Mouse (Mus musculus) spleen, adult 2 months (tissue): ENCODE results near the gene 1700025B11Rik. TPM values are rescaled to one million over a fixed set of nuclear protein-coding genes. Genes with fewer than 3 reads are reported as not detected.
"Not testable (repeated sequence)": the region's sequence is repeated elsewhere in the genome, so short reads cannot be mapped to it uniquely, and the experiment has no call there.

Experiments used
- DNase-seq, 2 experiments: peaks; one replicate each; pipeline versions ENCODE4 v3.0.0 to v3.0.0-alpha.2; 2012 to 2021; ENCODE audit warnings: low spot score in 2 of 2, low read depth in 1 of 2
- H3K27ac ChIP-seq: fragments of 200-500 bp; 2 replicates; pipeline ENCODE4 v1.5.1; 2012; ENCODE audit warnings: low read length, inconsistent platforms; ENCODE audit not compliant: insufficient read depth
- H3K27me3 ChIP-seq: fragments of 200-500 bp; 2 replicates; pipeline ENCODE4 v1.6.1; 2012; ENCODE audit warnings: mild to moderate bottlenecking, moderate library complexity, low read length, inconsistent platforms; ENCODE audit not compliant: control insufficient read depth, insufficient read depth
- H3K36me3 ChIP-seq: fragments of 200-500 bp; 2 replicates; pipeline ENCODE4 v1.6.1; 2012; ENCODE audit warnings: mild to moderate bottlenecking, low read length, inconsistent platforms; ENCODE audit not compliant: control insufficient read depth, insufficient read depth
- H3K4me1 ChIP-seq: fragments of 200-500 bp; 2 replicates; pipeline ENCODE4 v1.6.1; 2011; ENCODE audit warnings: inconsistent platforms; ENCODE audit not compliant: control insufficient read depth, insufficient read depth, insufficient read length
- H3K4me3 ChIP-seq: fragments of 200-500 bp; 2 replicates; pipeline ENCODE4 v1.5.1; 2011; ENCODE audit warnings: mild to moderate bottlenecking, inconsistent platforms; ENCODE audit not compliant: insufficient read depth, insufficient read length; ENCODE audit errors: extremely low read depth
- CTCF ChIP-seq: fragments of 200-500 bp; IDR thresholded peaks from 2 replicates; pipeline ENCODE4 v1.5.1; 2011; ENCODE audit warnings: mild to moderate bottlenecking, inconsistent platforms; ENCODE audit not compliant: insufficient read depth, insufficient read length, insufficient replicate concordance; ENCODE audit errors: extremely low read depth
- POLR2A ChIP-seq: fragments of 200-500 bp; IDR thresholded peaks from 2 replicates; pipeline ENCODE4 v1.6.1; 2011; ENCODE audit warnings: low read depth, low read length, inconsistent platforms
- WGBS: fragments of 180-500 bp; shearing (Covaris S2); methylation state at CpG from one replicate; pipeline ENCODE4 v1.1.7; 2018; 5-methylcytosine and 5-hydroxymethylcytosine counted together
- polyA plus RNA-seq: library from polyadenylated mRNA; depleted of rRNA; stranded (reverse); fragments of >200 nt; gene quantifications from 2 replicates; pipeline ENCODE4 v1.2.3, GENCODE M21; 2012

1700025B11Rik gene
- polyA plus RNA-seq, 1 experiment: not detected

GRCm38 (mm10) chr15:77588981-77589380 lies 27.3 kb upstream of the 1700025B11Rik start:
- Histone ChIP-seq H3K27me3 (no peaks in the 10 kb centered on the region), H3K27ac (no peak overlapping the region), H3K36me3 (no peaks in the 10 kb centered on the region), H3K4me3 (no peak overlapping the region), H3K4me1 (no peaks in the 10 kb centered on the region)
- DNase-seq: no peak
- TF ChIP-seq CTCF: no peak
- no peak for TF ChIP-seq POLR2A

- H3K4me1 ChIP-seq: no peaks in the 10 kb centered on the region
- no peaks in the 10 kb centered on the region for H3K27me3 ChIP-seq
- H3K36me3 ChIP-seq: no peaks in the 10 kb centered on the region
- TF ChIP-seq CTCF (no peak), POLR2A (no peak)
- H3K4me3 ChIP-seq: no peak overlapping the region
- DNase-seq: no peak
- no peak overlapping the region for H3K27ac ChIP-seq
Measured at GRCm38 (mm10) chr15:77587026-77587425, 25.3 kb upstream of the 1700025B11Rik start.

DNA sequence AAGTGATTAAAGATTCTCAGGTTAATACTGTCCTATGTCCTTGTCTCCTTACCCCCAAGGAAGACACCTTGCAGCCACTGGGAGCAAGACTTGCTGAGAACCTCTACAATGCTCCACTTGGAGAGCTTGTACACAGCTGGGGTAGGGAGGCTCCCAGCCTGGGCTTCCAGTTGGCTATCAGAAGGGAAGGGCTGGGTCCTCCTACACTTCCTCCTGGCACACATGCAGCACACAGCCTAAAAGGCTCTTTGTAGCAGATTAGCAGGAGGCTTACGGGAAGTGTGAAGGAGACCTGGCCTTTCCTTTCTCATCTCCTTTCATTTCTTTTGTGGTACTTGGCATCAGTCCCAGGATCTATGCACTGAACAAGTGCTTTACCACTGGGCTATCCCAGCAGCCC lies 20.0 kb upstream of the 1700025B11Rik start:
- H3K36me3 ChIP-seq: no peaks in the 10 kb centered on the region
- 31% methylated on average over 1 of the region's 1 CpGs for WGBS
- DNase-seq: no peak
- H3K4me1 ChIP-seq: no peaks in the 10 kb centered on the region
- H3K27me3 ChIP-seq: no peaks in the 10 kb centered on the region
- H3K4me3 ChIP-seq: no peak overlapping the region
- H3K27ac ChIP-seq: 0 out of 2 replicates have a peak overlapping the region, but pooled peaks have one; percentile 31
- TF ChIP-seq CTCF (no peak), POLR2A (no peak)

- Histone ChIP-seq H3K27me3 (no peaks in the 10 kb centered on the region), H3K4me3 (no peak overlapping the region), H3K36me3 (no peaks in the 10 kb centered on the region), H3K27ac (no peak overlapping the region), H3K4me1 (no peaks in the 10 kb centered on the region)
- no peak for TF ChIP-seq CTCF
- TF ChIP-seq POLR2A: no peak
- no peak for DNase-seq
- 87% methylated on average over 4 of the region's 4 CpGs for WGBS
Measured at GRCm38 (mm10) chr15:77579311-77579710, 17.6 kb upstream of the 1700025B11Rik start.

- no peaks in the 10 kb centered on the region for H3K36me3 ChIP-seq
- WGBS: 95% methylated on average over 2 of the region's 2 CpGs
Measured at GRCm38 (mm10) chr15:77578801-77579200, 17.1 kb upstream of the 1700025B11Rik start.

GRCm38 (mm10) chr15:77563219-77563618 lies 1.5 kb upstream of the 1700025B11Rik start:
- no peak overlapping the region for H3K27ac ChIP-seq
- no peaks in the 10 kb centered on the region for H3K27me3 ChIP-seq
- H3K4me1 ChIP-seq: no peaks in the 10 kb centered on the region
- TF ChIP-seq POLR2A (no peak), CTCF (no peak)
- no peaks in the 10 kb centered on the region for H3K36me3 ChIP-seq
- DNase-seq: no peak
- no peak overlapping the region for H3K4me3 ChIP-seq

More at GRCm38 (mm10) chr15:77578801-77579200, 17.1 kb upstream of the 1700025B11Rik start:
- Histone ChIP-seq H3K27me3 (no peaks in the 10 kb centered on the region), H3K4me1 (no peaks in the 10 kb centered on the region), H3K27ac (no peak overlapping the region), H3K4me3 (no peak overlapping the region)
- DNase-seq: no peak
- TF ChIP-seq POLR2A (no peak), CTCF (no peak)

- not testable (repeated sequence) for H3K27ac ChIP-seq, H3K27me3 ChIP-seq, H3K4me3 ChIP-seq, H3K36me3 ChIP-seq, H3K4me1 ChIP-seq, DNase-seq
- WGBS: 32% methylated on average over 1 of the region's 1 CpGs
Measured at GRCm38 (mm10) chr15:77539221-77539620, 22.5 kb downstream of the 1700025B11Rik start.
